Mouse (Mus musculus) layer of hippocampus, postnatal 14 days (tissue): ENCODE measurements around the gene Tmem163. TPM values are rescaled to one million over a fixed set of nuclear protein-coding genes. Genes with fewer than 3 reads are reported as not detected.

Source experiments
- DNase-seq, 2 experiments: peaks; one replicate each; pipeline ENCODE4 v3.0.0; 2021 to 2022; ENCODE audit warnings: low spot score in 2 of 2, mixed read lengths in 1 of 2
- total RNA-seq, 2 experiments: library from RNA; stranded (reverse); gene quantifications; 2 replicates each; pipeline ENCODE4 v1.2.3; 2021

Tmem163 gene
- total RNA-seq, 2 experiments from 2014 or later, result 25.0 to 34.6 TPM

GRCm38 (mm10) chr1:127576143-127576542 is 103.2 kb downstream of the Tmem163 start:
- no peak for DNase-seq

GRCm38 (mm10) chr1:127575692-127576091 is 103.7 kb downstream of the Tmem163 start:
- no peak for DNase-seq

- no peak for DNase-seq
Observed at GRCm38 (mm10) chr1:127573186-127573585, 106.2 kb downstream of the Tmem163 start.

- no peak for DNase-seq
Observed at GRCm38 (mm10) chr1:127568641-127569040, 110.7 kb downstream of the Tmem163 start.

GRCm38 (mm10) chr1:127556486-127556845 is 122.9 kb downstream of the Tmem163 start:
- DNase-seq, result no peak

GRCm38 (mm10) chr1:127555822-127556485 is 123.4 kb downstream of the Tmem163 start:
- no peak for DNase-seq

GRCm38 (mm10) chr1:127548078-127548477 is 131.3 kb downstream of the Tmem163 start:
- no peak for DNase-seq

- no peak for DNase-seq
Observed at GRCm38 (mm10) chr1:127542756-127543155, 136.6 kb downstream of the Tmem163 start.

GRCm38 (mm10) chr1:127541931-127542330 is 137.4 kb downstream of the Tmem163 start:
- DNase-seq, result no peak

GRCm38 (mm10) chr1:127541522-127541921 is 137.8 kb downstream of the Tmem163 start:
- no peak for DNase-seq

GRCm38 (mm10) chr1:127537204-127538038 is 141.9 kb downstream of the Tmem163 start:
- peak; percentile 22 to 31 for DNase-seq

- DNase-seq, result no peak
Observed at GRCm38 (mm10) chr1:127536448-127536847, 142.9 kb downstream of the Tmem163 start.

- no peak for DNase-seq
Observed at GRCm38 (mm10) chr1:127531723-127532122, 147.6 kb downstream of the Tmem163 start.

- DNase-seq, result peak; percentile 41 to 57
Observed at GRCm38 (mm10) chr1:127530849-127531580, 148.3 kb downstream of the Tmem163 start.

- no peak for DNase-seq
Observed at GRCm38 (mm10) chr1:127523364-127523763, 156.0 kb downstream of the Tmem163 start.

- no peak for DNase-seq
Observed at GRCm38 (mm10) chr1:127514888-127515287, 164.5 kb downstream of the Tmem163 start.

- DNase-seq, result no peak
Observed at GRCm38 (mm10) chr1:127514479-127514878, 164.9 kb downstream of the Tmem163 start.

- no peak for DNase-seq
Observed at GRCm38 (mm10) chr1:127513664-127514063, 165.7 kb downstream of the Tmem163 start.

- no peak for DNase-seq
Observed at GRCm38 (mm10) chr1:127513140-127513539, 166.2 kb downstream of the Tmem163 start.

GRCm38 (mm10) chr1:127512709-127513108 is 166.6 kb downstream of the Tmem163 start:
- DNase-seq, result no peak

GRCm38 (mm10) chr1:127511362-127511761 is 168.0 kb downstream of the Tmem163 start:
- DNase-seq, result no peak

- no peak for DNase-seq
Observed at GRCm38 (mm10) chr1:127508921-127509320, 170.4 kb downstream of the Tmem163 start.
